Mouse (Mus musculus) liver, embryonic 13.5 days (tissue): ENCODE measurements around the gene Slc39a11. TPM values are rescaled to one million over a fixed set of nuclear protein-coding genes. Genes with fewer than 3 reads are reported as not detected.

Experiments
- ATAC-seq: fragments of 200-750 bp; cut with Nextera tagmentation; 2 replicates; pipeline ENCODE4 v1.8.0; 2017; ENCODE audit warnings: low read depth, mild to moderate bottlenecking, moderate number of reproducible peaks, moderate library complexity
- DNase-seq: peaks from one replicate; pipeline ENCODE4 v3.0.0; 2022
- H3K27ac ChIP-seq: fragments of 300-500 bp; sonication (generic); 2 replicates; pipeline ENCODE4 v1.5.1; 2015; ENCODE audit warnings: moderate library complexity, mild to moderate bottlenecking, inconsistent platforms
- H3K27me3 ChIP-seq: fragments of 300-500 bp; sonication (generic); 2 replicates; pipeline ENCODE4 v1.6.1; 2015; ENCODE audit warnings: mild to moderate bottlenecking, inconsistent platforms
- H3K36me3 ChIP-seq: fragments of 300-500 bp; sonication (generic); 2 replicates; pipeline ENCODE4 v1.6.1; 2015; ENCODE audit warnings: mild to moderate bottlenecking, inconsistent platforms
- H3K4me1 ChIP-seq: fragments of 300-500 bp; sonication (generic); replicated peaks from 2 replicates; pipeline ENCODE4 v1.6.1; 2015; ENCODE audit warnings: inconsistent platforms
- H3K4me2 ChIP-seq: fragments of 300-500 bp; sonication (generic); 2 replicates; pipeline ENCODE4 v1.6.1; 2015; ENCODE audit warnings: inconsistent platforms, mild to moderate bottlenecking, moderate library complexity
- H3K4me3 ChIP-seq: fragments of 300-500 bp; sonication (generic); replicated peaks from 2 replicates; pipeline ENCODE4 v1.5.1; 2015; ENCODE audit warnings: mild to moderate bottlenecking, inconsistent platforms
- H3K9ac ChIP-seq: fragments of 300-500 bp; sonication (generic); 2 replicates; pipeline ENCODE4 v1.6.1; 2015; ENCODE audit warnings: mild to moderate bottlenecking, inconsistent platforms
- H3K9me3 ChIP-seq: fragments of 300-500 bp; sonication (generic); replicated peaks from 2 replicates; pipeline ENCODE4 v1.6.1; 2016; ENCODE audit warnings: inconsistent platforms
- WGBS: fragments of 180-500 bp; shearing (Covaris S2); methylation state at CpG from one replicate; pipeline ENCODE4 v1.1.7; 2015; ENCODE audit not compliant: insufficient replicate concordance; 5-methylcytosine and 5-hydroxymethylcytosine counted together
- polyA plus RNA-seq: library from polyadenylated mRNA; unstranded; fragments of >200 nt; fragmentation: Nextera tagmentation; extraction: Ambion mirVana; gene quantifications from 2 replicates; pipeline ENCODE4 v1.2.1, GENCODE M21; 2015

Gene Slc39a11
- polyA plus RNA-seq, 1 experiment from 2014 or later = 15.0 TPM

GRCm38 (mm10) chr11:113617132-113617911 is 32.6 kb downstream of the Slc39a11 start:
- H3K27me3 ChIP-seq = peaks cover 49% of the 10 kb centered on the region
- 40% methylated on average over 14 of the region's 14 CpGs for WGBS
- H3K9ac ChIP-seq = no peak overlapping the region
- peak; percentile 34 for DNase-seq
- no peaks in the 10 kb centered on the region for H3K9me3 ChIP-seq
- H3K4me3 ChIP-seq = no peak overlapping the region
- H3K4me2 ChIP-seq = no peak overlapping the region
- H3K27ac ChIP-seq = peak overlapping the region; percentile 58
- peaks cover 14% of the 10 kb centered on the region; the same call in 1 of the 2 replicates for H3K4me1 ChIP-seq
- H3K36me3 ChIP-seq = no peaks in the 10 kb centered on the region
- peak; percentile 66 for ATAC-seq

DNA sequence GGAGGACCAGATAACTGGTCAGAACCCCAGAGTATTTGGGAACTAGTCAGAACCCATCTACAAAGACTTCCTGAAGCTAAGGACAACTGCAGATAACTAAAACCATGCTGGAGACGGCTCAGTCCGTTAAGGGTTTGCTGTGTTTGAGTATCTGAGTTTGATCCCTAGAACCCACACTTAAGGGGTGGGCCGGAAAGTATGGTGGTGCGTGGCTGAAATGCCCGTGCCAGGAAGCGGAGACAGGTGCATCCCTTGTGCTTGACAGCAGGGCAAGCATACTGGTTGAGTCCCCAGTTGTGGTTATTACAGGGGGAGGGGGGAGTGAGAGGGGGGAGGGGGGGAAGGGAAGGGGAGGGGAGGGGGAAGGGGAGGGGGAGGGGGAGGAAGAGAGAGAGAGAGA is 35.4 kb downstream of the Slc39a11 start:
- ATAC-seq = no peak
- H3K4me2 ChIP-seq = no peak overlapping the region
- no peak overlapping the region for H3K9ac ChIP-seq
- DNase-seq = no peak
- no peaks in the 10 kb centered on the region for H3K36me3 ChIP-seq
- 19% methylated on average over 6 of the region's 6 CpGs for WGBS
- H3K4me3 ChIP-seq = no peak overlapping the region
- no peaks in the 10 kb centered on the region for H3K9me3 ChIP-seq
- H3K4me1 ChIP-seq = peaks cover 22% of the 10 kb centered on the region
- no peak overlapping the region for H3K27ac ChIP-seq
- H3K27me3 ChIP-seq = peaks cover 23% of the 10 kb centered on the region

GRCm38 (mm10) chr11:113611664-113612611 is 37.9 kb downstream of the Slc39a11 start:
- Histone ChIP-seq H3K9me3 (no peaks in the 10 kb centered on the region), H3K4me1 (peaks cover 13% of the 10 kb centered on the region), H3K9ac (no peak overlapping the region), H3K27me3 (peaks cover 5% of the 10 kb centered on the region; the same call in 1 of the 2 replicates), H3K4me2 (peak overlapping the region; percentile 19), H3K4me3 (no peak overlapping the region), H3K27ac (no peak overlapping the region; the same call in 1 of the 2 replicates), H3K36me3 (no peaks in the 10 kb centered on the region)
- DNase-seq (no peak), ATAC-seq (peak; percentile 32; the same call in 1 of the 2 replicates)
- WGBS = 23% methylated on average over 24 of the region's 24 CpGs

GRCm38 (mm10) chr11:113611112-113611646 is 38.7 kb downstream of the Slc39a11 start:
- peaks cover 5% of the 10 kb centered on the region; the same call in 1 of the 2 replicates for H3K27me3 ChIP-seq
- H3K4me2 ChIP-seq = 0 out of 2 replicates have a peak overlapping the region, but pooled peaks have one; percentile 19
- no peak overlapping the region for H3K4me3 ChIP-seq
- no peak overlapping the region for H3K27ac ChIP-seq
- ATAC-seq = no peak
- H3K4me1 ChIP-seq = peaks cover 13% of the 10 kb centered on the region
- no peak for DNase-seq
- no peak overlapping the region for H3K9ac ChIP-seq
- H3K9me3 ChIP-seq = no peaks in the 10 kb centered on the region
- 72% methylated on average over 10 of the region's 10 CpGs for WGBS
- no peaks in the 10 kb centered on the region for H3K36me3 ChIP-seq

- peaks cover 13% of the 10 kb centered on the region for H3K4me1 ChIP-seq
- no peak for DNase-seq
- no peak overlapping the region for H3K4me3 ChIP-seq
- no peaks in the 10 kb centered on the region for H3K36me3 ChIP-seq
- peak overlapping the region; percentile 25 for H3K27ac ChIP-seq
- ATAC-seq = no peak
- WGBS = 36% methylated on average over 5 of the region's 5 CpGs
- no peaks in the 10 kb centered on the region for H3K9me3 ChIP-seq
- H3K4me2 ChIP-seq = no peak overlapping the region
- H3K9ac ChIP-seq = no peak overlapping the region
- H3K27me3 ChIP-seq = no peaks in the 10 kb centered on the region; the same call in 1 of the 2 replicates
Observed at GRCm38 (mm10) chr11:113610266-113610665, 39.6 kb downstream of the Slc39a11 start.

- no peaks in the 10 kb centered on the region; the same call in 1 of the 2 replicates for H3K27me3 ChIP-seq
- no peaks in the 10 kb centered on the region for H3K9me3 ChIP-seq
- DNase-seq (no peak), ATAC-seq (no peak)
- no peaks in the 10 kb centered on the region for H3K36me3 ChIP-seq
- H3K4me3 ChIP-seq = no peak overlapping the region
- WGBS = 55% methylated on average over 5 of the region's 5 CpGs
- no peak overlapping the region for H3K4me2 ChIP-seq
- H3K27ac ChIP-seq = no peak overlapping the region
- H3K9ac ChIP-seq = no peak overlapping the region
- H3K4me1 ChIP-seq = peaks cover 13% of the 10 kb centered on the region
Observed at GRCm38 (mm10) chr11:113609581-113609980, 40.3 kb downstream of the Slc39a11 start.

DNA sequence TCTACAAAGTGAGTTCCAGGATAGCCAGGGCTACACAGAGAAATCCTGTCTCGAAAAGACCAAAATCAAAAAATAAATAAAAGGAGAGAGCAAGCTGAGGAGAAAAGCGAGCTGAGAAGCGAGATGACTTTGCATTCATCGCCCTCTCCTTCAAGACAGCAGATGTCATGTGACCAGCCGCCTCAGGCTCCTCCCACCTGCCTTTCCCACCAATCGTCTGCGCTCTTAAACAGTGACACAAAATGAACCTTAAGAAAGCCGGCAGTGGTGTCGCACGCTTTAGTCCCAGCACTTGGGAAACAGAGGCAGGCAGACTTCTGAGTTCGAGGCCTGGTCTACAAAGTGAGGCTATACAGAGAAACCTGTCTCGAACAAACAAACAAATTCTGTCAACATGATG is 42.3 kb downstream of the Slc39a11 start:
- H3K27me3 ChIP-seq = no peaks in the 10 kb centered on the region
- H3K4me3 ChIP-seq = no peak overlapping the region
- 81% methylated on average over 12 of the region's 12 CpGs for WGBS
- ATAC-seq (no peak), DNase-seq (no peak)
- H3K27ac ChIP-seq = no peak overlapping the region
- no peaks in the 10 kb centered on the region for H3K9me3 ChIP-seq
- no peak overlapping the region for H3K9ac ChIP-seq
- no peaks in the 10 kb centered on the region for H3K36me3 ChIP-seq
- no peak overlapping the region for H3K4me2 ChIP-seq
- H3K4me1 ChIP-seq = peaks cover 13% of the 10 kb centered on the region

GRCm38 (mm10) chr11:113601616-113602343 is 48.1 kb downstream of the Slc39a11 start:
- Histone ChIP-seq H3K27me3 (no peaks in the 10 kb centered on the region), H3K4me1 (0 out of 2 replicates have a peak, but pooled peaks cover 3% of the 10 kb centered on the region), H3K4me2 (no peak overlapping the region), H3K9me3 (no peaks in the 10 kb centered on the region), H3K36me3 (no peaks in the 10 kb centered on the region), H3K27ac (no peak overlapping the region), H3K4me3 (no peak overlapping the region), H3K9ac (no peak overlapping the region)
- DNase-seq (no peak), ATAC-seq (no peak)
- 63% methylated on average over 12 of the region's 12 CpGs for WGBS

DNA sequence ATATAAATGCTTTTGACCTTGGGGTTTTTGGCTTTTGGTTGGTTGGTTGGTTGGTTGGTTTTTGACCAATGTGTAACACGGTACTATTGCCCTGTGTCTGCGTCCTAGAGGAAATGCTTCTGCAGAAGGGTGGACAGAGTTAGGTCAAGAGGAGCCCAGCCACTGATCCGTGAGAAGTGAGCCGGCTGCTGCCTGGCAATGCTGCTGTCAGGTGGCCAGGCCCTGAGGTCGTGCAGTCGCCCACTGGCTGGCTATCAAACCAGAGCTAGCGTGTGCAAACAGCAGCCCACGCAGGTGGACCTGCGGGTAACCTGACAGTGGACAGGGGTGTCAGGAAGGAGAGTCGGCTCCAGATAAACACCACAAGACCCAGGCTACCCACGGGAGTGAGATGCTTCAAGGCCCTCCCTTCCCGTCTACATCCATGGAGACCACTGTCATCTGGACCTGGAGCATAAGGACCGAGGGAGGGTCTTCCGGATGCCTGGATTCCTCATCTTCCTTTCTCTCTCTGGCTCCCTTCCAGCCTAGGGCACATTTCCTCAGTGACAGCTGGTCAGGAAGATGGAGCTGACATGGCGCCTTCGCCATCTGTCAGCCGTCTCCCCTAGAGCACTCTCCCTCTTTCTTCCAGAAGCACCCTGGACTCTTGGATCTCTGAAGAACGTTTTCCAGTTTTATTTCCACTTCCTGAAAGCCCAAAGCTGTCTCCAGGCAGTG is 49.2 kb downstream of the Slc39a11 start:
- no peaks in the 10 kb centered on the region for H3K36me3 ChIP-seq
- 65% methylated on average over 18 of the region's 18 CpGs for WGBS
- 0 out of 2 replicates have a peak, but pooled peaks cover 3% of the 10 kb centered on the region for H3K4me1 ChIP-seq
- DNase-seq (no peak), ATAC-seq (no peak)
- H3K9me3 ChIP-seq = no peaks in the 10 kb centered on the region
- no peak overlapping the region for H3K27ac ChIP-seq
- H3K9ac ChIP-seq = no peak overlapping the region
- no peak overlapping the region for H3K4me3 ChIP-seq
- H3K27me3 ChIP-seq = no peaks in the 10 kb centered on the region
- H3K4me2 ChIP-seq = no peak overlapping the region

GRCm38 (mm10) chr11:113597632-113598031 is 52.2 kb downstream of the Slc39a11 start:
- ATAC-seq = no peak
- 68% methylated on average over 3 of the region's 3 CpGs for WGBS
- Histone ChIP-seq H3K9ac (no peak overlapping the region), H3K36me3 (no peaks in the 10 kb centered on the region), H3K4me2 (no peak overlapping the region), H3K4me3 (no peak overlapping the region), H3K27ac (no peak overlapping the region), H3K9me3 (no peaks in the 10 kb centered on the region), H3K4me1 (0 out of 2 replicates have a peak, but pooled peaks cover 3% of the 10 kb centered on the region), H3K27me3 (no peaks in the 10 kb centered on the region)
- no peak for DNase-seq
